Mouse (Mus musculus) natural killer cell, adult 2 months (primary cell): ENCODE measurements around the gene Tmem215.

Source experiments
- DNase-seq, 2 experiments: peaks; one replicate each; pipeline ENCODE4 v3.0.0; 2022; ENCODE audit warnings: low spot score in 2 of 2

Gene Tmem215

GRCm38 (mm10) chr4:40471880-40472279 is at the start of gene Tmem215:
TSS of gene Tmem215 (plus strand) at chr4:40472180.
- DNase-seq, result no peak

DNA sequence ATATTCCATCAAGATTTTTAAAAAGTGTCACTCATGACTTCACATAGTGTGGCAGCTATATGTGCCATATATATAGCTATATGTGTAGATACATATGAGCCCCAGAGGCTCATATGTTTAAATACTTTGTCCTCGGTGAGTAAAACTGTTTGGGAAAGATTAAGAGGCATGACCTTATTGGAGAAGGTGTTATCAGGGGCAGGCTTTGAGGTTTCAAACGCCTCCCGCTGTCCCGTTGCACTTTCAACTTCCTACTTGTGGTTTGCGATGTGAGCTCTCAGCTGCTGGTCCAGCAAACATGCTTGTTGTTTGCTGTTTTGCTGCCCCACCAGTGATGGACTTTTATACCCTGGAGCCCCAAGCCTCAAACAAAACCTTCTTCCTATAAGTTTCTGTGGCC is 40.1 kb upstream of the Tmem215 start:
- DNase-seq, result no peak

DNA sequence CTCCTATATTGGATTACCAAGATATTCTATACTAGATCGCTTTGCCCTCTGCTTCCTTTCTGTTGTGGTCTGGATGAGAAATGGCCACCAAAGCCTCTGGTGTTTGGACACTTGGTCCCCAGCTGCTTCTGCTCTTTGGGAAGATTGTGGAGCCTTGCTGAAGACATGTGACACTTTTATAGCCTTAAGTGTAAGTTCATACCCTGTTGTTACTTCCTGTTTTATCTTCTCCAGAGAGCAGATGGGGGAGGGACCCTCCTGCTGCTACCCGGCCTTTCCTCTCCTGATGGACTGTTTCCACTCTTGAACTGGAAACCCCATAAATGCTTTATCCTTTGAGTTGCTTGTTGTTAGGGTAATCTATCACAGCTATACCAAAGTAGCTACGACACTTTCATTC is 38.6 kb upstream of the Tmem215 start:
- DNase-seq, result no peak

DNA sequence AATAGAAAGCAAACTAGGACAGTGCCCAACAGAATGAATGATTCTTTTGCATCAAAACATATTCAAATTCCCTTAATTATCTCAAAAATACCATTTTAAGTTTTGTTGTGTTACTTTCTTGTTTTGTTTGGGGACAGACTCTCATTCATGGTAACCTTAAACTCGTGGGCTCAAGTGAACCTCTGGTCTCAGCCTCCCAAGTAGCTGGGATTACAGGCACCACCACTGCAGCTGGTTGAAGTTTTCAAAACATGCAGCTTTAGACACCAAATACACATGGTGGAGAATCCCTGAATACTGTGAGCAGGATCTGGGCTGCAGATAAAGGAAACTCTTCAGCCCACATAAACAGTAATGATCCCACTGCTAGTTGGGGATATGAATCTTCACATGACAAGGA is 37.6 kb upstream of the Tmem215 start:
- DNase-seq, result no peak

DNA sequence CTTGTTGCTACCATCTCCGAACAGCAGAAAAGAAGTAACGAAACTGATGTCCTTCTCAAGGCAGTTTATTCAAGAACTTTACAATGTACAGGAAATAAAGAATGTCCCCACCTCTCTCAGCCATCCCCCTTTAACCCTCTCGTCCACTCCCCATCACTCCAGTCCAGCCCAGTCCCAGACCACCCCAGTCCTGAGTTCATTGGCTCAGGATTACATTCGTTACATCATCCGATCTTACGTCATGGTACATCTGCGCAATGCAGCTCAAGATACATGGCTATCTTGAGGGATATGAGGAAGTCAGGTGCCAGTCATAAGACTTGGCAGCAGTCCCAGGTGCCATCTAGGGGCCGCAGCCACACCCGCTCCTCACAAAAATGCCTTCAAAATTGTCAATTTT is 28.4 kb upstream of the Tmem215 start:
- DNase-seq, result no peak

- DNase-seq, result no peak
Observed at GRCm38 (mm10) chr4:40472700-40473530, 935 bp downstream of the Tmem215 start.

- DNase-seq, result no peak
Observed at GRCm38 (mm10) chr4:40473911-40474310, 1.9 kb downstream of the Tmem215 start.

GRCm38 (mm10) chr4:40477963-40478362 is 6.0 kb downstream of the Tmem215 start:
- DNase-seq, result no peak

DNA sequence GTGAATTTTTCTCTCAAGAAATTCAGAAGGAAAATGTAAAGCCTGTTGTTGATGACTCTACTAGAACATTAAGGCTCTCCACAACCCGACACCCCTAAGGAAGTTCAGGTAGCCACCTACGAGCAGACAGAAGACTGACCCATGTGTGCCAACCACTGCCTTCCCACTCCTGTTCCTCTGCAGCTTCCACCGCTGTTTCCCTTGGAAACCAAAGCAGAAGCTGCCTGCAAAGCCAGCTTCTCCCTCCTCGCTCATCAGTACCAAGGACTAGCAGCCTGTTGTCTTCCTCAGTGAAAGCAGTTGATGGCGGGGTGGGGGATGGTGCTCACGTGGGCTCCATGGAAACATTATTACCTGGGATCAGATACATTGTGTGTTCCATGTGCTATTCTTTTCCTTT is 14.6 kb downstream of the Tmem215 start:
- DNase-seq, result no peak

DNA sequence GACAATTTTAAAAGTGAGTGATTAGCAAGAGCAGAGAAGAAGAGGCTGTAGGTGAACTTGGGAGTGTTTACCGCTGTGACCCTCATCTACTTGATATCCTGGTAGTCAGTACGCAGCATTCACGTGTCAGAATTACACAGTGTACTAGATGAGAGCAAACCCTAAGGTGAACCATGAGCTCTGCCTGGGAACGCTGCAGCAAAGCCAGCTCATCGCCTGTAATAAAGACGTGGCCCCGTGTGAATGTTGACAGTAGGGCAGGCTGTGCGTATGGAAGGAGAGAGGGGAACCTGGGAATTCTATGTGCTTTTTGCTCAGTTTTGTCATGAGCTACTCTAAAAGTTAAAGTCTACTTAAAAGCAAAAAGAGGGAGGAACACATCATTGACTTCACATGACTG is 19.8 kb downstream of the Tmem215 start:
- no peak for DNase-seq

GRCm38 (mm10) chr4:40496354-40496753 is 24.4 kb downstream of the Tmem215 start:
- no peak for DNase-seq

GRCm38 (mm10) chr4:40496828-40497227 is 24.8 kb downstream of the Tmem215 start:
- no peak for DNase-seq

DNA sequence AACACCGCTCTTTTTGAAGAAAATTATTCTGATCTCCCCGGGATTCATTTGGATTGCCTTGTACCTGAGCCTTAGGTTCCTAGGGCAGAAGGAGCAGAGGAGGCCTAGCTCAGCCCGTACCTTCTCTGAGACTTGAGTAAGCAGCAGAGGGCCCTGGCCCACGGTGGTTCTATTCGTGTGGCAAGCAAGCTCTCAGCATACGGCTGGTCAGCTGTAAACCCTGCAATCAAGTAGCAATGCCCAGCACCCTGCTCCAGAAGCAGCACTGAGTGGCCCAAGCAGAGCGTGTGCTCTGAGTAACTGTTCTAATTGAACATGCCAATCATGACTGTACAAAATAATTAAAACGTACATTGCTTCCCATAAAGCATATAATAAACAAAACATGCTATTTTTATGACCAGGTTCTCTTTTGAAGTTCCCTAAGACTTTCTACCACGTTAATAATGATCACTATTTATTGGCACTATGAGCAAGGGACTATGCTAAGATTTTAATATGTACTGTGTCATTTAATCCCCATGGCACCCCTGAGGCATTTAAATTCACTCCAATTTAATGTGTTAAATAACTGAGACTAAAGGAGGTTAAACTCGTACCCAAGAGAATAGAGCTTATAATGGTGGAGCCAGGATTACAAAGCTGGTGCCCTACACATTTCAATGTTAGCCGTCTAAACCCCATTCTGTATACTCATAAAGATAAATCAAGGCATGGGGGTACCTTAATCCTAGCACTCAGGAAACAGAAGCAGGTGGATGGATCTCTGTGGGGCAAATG is 28.0 kb downstream of the Tmem215 start:
- no peak for DNase-seq

DNA sequence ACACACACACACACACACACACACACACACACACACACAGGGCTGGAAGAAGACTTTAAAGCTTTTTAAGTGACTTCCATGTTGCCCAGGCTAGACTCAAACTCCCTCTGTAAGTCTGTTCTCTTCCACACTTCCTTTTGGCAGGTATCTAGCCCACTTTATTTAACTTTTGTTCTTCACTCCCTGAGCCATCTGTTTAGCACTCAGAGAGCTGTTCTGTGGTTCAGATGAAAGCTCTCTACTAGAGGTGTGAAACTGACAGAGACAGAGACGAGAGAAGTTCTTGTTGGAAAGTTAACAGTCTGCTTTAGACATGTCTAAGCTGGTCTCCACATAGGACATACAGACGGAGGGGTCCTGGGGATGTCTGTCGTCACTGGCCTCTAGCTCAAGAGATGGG is 30.5 kb downstream of the Tmem215 start:
- DNase-seq, result no peak

DNA sequence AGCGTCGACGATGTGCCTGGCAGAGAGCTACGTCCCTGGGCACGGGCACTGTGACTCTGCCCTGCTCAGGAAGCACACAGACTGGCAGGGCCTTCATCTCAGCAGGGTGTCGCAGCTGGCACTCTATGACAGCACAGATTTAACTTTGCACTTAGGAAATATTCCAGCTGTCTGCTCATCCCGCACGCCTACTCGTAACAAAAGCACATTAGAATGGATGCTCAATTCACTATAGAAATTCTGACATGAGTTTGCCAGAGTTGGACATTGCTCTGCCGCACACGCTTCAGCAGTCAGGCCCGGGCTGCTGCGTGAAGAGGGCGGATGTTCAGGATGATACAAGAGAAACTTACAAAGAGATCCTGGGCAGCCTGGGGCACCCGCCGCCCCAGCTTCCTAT is 37.6 kb downstream of the Tmem215 start:
- no peak for DNase-seq

DNA sequence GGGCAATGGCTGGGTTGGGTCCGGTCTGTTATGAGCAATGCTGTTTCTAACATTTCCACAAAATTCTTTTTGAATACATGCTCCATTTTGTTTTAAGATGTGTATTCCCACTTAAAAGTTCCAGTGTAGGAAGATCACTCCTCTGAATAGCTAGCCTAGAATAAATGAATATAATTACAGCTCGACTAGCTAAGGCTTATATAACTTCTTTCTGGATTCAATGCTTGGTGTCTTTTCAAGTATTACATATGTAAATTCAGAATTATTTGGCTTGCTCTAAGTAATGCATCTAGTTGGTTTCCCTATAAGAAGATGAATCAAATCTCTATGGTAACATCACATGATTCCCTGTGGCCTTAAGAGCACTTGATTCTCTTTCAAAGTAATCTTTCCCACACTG is 41.3 kb downstream of the Tmem215 start:
- DNase-seq, result no peak

DNA sequence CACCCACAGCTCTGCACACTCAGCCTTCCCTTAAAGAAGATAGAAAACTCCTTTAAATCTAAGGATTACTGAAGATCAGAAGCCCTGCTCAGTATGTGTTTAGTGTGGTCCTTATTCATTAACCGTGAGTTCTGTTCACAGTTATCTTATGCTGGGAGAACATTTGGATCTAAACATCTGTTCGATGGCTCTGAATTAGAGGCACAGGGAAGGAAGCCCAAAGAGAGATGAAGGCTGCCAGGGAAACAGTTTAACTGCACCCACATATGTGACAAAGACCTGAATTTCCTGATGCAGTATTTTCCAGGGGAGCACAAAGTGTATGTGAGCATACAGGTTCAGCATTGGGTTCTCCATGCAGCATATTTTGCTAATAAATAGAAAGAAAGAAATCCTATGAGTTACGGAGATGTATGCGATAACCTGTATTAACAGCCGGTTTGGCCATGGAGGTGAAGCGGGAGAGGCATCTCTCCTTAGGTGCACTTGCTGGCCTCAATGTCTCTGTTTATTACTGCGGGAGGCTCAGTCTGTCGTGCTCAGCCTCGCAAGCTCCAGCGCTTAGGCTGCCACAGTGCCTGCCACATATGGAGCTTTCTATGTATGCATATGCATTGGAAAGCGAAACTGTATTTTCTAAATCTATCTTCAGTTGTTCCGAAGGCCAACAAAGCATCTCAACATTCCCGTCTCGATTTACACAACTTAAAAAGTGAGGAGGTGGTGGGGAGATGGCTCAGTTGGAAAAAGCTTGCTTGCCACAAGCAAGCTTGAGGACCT is 46.8 kb downstream of the Tmem215 start:
- no peak for DNase-seq
